Mouse (Mus musculus) hindbrain, embryonic 11.5 days (tissue): ENCODE measurements around the gene Grb2. TPM values are rescaled to one million over a fixed set of nuclear protein-coding genes. Genes with fewer than 3 reads are reported as not detected.

ENCODE experiments used
- ATAC-seq: fragments of 200-750 bp; cut with Nextera tagmentation; 2 replicates; pipeline ENCODE4 v1.8.0; 2017; ENCODE audit warnings: mild to moderate bottlenecking, moderate TSS enrichment, moderate library complexity; ENCODE audit not compliant: low FRiP score
- DNase-seq: peaks from one replicate; pipeline ENCODE4 v3.0.0-alpha.2; 2015; ENCODE audit warnings: low spot score
- H3K27ac ChIP-seq: fragments of 300-500 bp; sonication (generic); 2 replicates; pipeline ENCODE4 v1.5.1; 2014; ENCODE audit warnings: mild to moderate bottlenecking, low read depth, low read length
- H3K27me3 ChIP-seq: fragments of 300-500 bp; sonication (generic); 2 replicates; pipeline ENCODE4 v1.6.1; 2014; ENCODE audit warnings: mild to moderate bottlenecking, low read length, moderate library complexity, mixed read lengths; ENCODE audit not compliant: control insufficient read depth, insufficient read depth
- H3K36me3 ChIP-seq: fragments of 300-500 bp; sonication (generic); 2 replicates; pipeline ENCODE4 v1.6.1; 2014; ENCODE audit warnings: mild to moderate bottlenecking, low read length, moderate library complexity, mixed read lengths; ENCODE audit not compliant: control insufficient read depth, insufficient read depth
- H3K4me1 ChIP-seq: fragments of 300-500 bp; sonication (generic); replicated peaks from 2 replicates; pipeline ENCODE4 v1.6.1; 2014; ENCODE audit warnings: low read length, mixed read lengths; ENCODE audit not compliant: control insufficient read depth, insufficient read depth
- H3K4me2 ChIP-seq: fragments of 300-500 bp; sonication (generic); replicated peaks from 2 replicates; pipeline ENCODE4 v1.6.1; 2014; ENCODE audit warnings: mild to moderate bottlenecking, low read depth, low read length
- H3K4me3 ChIP-seq: fragments of 300-500 bp; sonication (generic); 2 replicates; pipeline ENCODE4 v1.5.1; 2014; ENCODE audit warnings: low read depth, low read length
- H3K9ac ChIP-seq: fragments of 300-500 bp; sonication (generic); 2 replicates; pipeline ENCODE4 v1.6.1; 2014; ENCODE audit warnings: low read depth, low read length
- H3K9me3 ChIP-seq: fragments of 300-500 bp; sonication (generic); 2 replicates; pipeline ENCODE4 v1.6.1; 2016; ENCODE audit warnings: low read length; ENCODE audit not compliant: control insufficient read depth
- WGBS: fragments of 180-500 bp; shearing (Covaris S2); extraction: QIAGEN DNeasy Blood & Tissue Kit; methylation state at CpG from one replicate; pipeline ENCODE4 v1.1.7; 2014; 5-methylcytosine and 5-hydroxymethylcytosine counted together
- polyA plus RNA-seq: library from polyadenylated mRNA; unstranded; fragments of >200 nt; fragmentation: Nextera tagmentation; extraction: Ambion mirVana; gene quantifications from 2 replicates; pipeline ENCODE4 v1.2.1, GENCODE M21; 2014

Grb2 gene
- polyA plus RNA-seq, 1 experiment from 2014 or later: 79.2 TPM

- H3K4me3 ChIP-seq: no peak overlapping the region
- no peak overlapping the region for H3K27ac ChIP-seq
- peaks cover 4% of the 10 kb centered on the region for H3K4me1 ChIP-seq
- H3K9me3 ChIP-seq: no peaks in the 10 kb centered on the region
- no peaks in the 10 kb centered on the region for H3K27me3 ChIP-seq
- peaks cover 6% of the 10 kb centered on the region; the same call in 1 of the 2 replicates for H3K36me3 ChIP-seq
- ATAC-seq (no peak), DNase-seq (no peak)
- H3K4me2 ChIP-seq: no peak overlapping the region
- no peak overlapping the region for H3K9ac ChIP-seq
- 97% methylated on average over 4 of the region's 4 CpGs for WGBS
Observed at GRCm38 (mm10) chr11:115598309-115598708, 110.1 kb downstream of the Grb2 start.

GRCm38 (mm10) chr11:115595209-115595608, 113.2 kb downstream of the Grb2 start:
- Histone ChIP-seq H3K4me3 (no peak overlapping the region), H3K4me1 (no peaks in the 10 kb centered on the region), H3K4me2 (no peak overlapping the region), H3K27me3 (no peaks in the 10 kb centered on the region), H3K36me3 (peaks cover 12% of the 10 kb centered on the region; the same call in 1 of the 2 replicates), H3K9me3 (no peaks in the 10 kb centered on the region), H3K27ac (no peak overlapping the region), H3K9ac (no peak overlapping the region)
- 98% methylated on average over 3 of the region's 3 CpGs for WGBS
- ATAC-seq (no peak), DNase-seq (no peak)

Other genes starting within 250 kb of the Grb2 start
- gene Slc16a5, start 246.1 kb downstream of the Grb2 start, polyA plus RNA-seq: 0.11 TPM in 1 of 2 replicates, not detected in the other
- gene Armc7, start 232.9 kb downstream of the Grb2 start, polyA plus RNA-seq: 7.5 and 9.0 TPM in 2 replicates
- gene Nt5c, start 216.7 kb downstream of the Grb2 start, polyA plus RNA-seq: 75.8 and 84.6 TPM in 2 replicates
- gene Jpt1, start 194.2 kb downstream of the Grb2 start, polyA plus RNA-seq: 990 and 1,006 TPM in 2 replicates
- 1,523 and 1,527 TPM in 2 replicates for gene Sumo2, start 172.3 kb downstream of the Grb2 start, polyA plus RNA-seq
- gene Nup85, start 144.2 kb downstream of the Grb2 start, polyA plus RNA-seq: 156 and 175 TPM in 2 replicates
- 93.3 and 105 TPM in 2 replicates for gene Mrps7, start 104.7 kb downstream of the Grb2 start, polyA plus RNA-seq
- 24.7 and 25.1 TPM in 2 replicates for gene Gga3, start 104.5 kb downstream of the Grb2 start, polyA plus RNA-seq
- 14.2 and 17.7 TPM in 2 replicates for gene Mif4gd, start 95.6 kb downstream of the Grb2 start, polyA plus RNA-seq
- 24.9 and 27.1 TPM in 2 replicates for gene Slc25a19, start 80.3 kb downstream of the Grb2 start, polyA plus RNA-seq
- gene Tmem94, start 56.8 kb upstream of the Grb2 start, polyA plus RNA-seq: 15.5 and 16.4 TPM in 2 replicates
- 12.2 and 12.9 TPM in 2 replicates for gene Caskin2, start 105.0 kb upstream of the Grb2 start, polyA plus RNA-seq
- 17.9 and 21.3 TPM in 2 replicates for gene Tsen54, start 106.1 kb upstream of the Grb2 start, polyA plus RNA-seq
- gene Llgl2, start 115.5 kb upstream of the Grb2 start, polyA plus RNA-seq: 3.8 and 5.4 TPM in 2 replicates
- gene Myo15b, start 149.8 kb upstream of the Grb2 start, polyA plus RNA-seq: 0.09 TPM in 1 of 2 replicates, not detected in the other
- 3.4 and 3.8 TPM in 2 replicates for gene Smim5, start 191.4 kb upstream of the Grb2 start, polyA plus RNA-seq
- gene Smim6, start 203.4 kb upstream of the Grb2 start, polyA plus RNA-seq: 0.40 and 0.65 TPM in 2 replicates
- gene Sap30bp, start 224.7 kb upstream of the Grb2 start, polyA plus RNA-seq: 55.8 and 57.1 TPM in 2 replicates
- gene Recql5, start 224.9 kb upstream of the Grb2 start, polyA plus RNA-seq: 16.0 and 19.9 TPM in 2 replicates